Mouse (Mus musculus): ENCODE results near the gene Sdk1. TPM values are rescaled to one million over a fixed set of nuclear protein-coding genes. Genes with fewer than 3 reads are reported as not detected.

The Sdk1 gene
- polyA plus RNA-seq, 1 experiment from 2014 or later: 1.9 TPM

- H3K9me3 ChIP-seq: no peaks in the 10 kb centered on the region
- no peak overlapping the region for H3K4me3 ChIP-seq
- no peak for ATAC-seq (ENCODE audit: insufficient number of reproducible peaks, insufficient read depth, low FRiP score, low TSS enrichment, low read depth)
- no peaks in the 10 kb centered on the region for H3K36me3 ChIP-seq
- peak overlapping the region; percentile 3; the same call in 1 of the 2 replicates for H3K4me2 ChIP-seq
- H3K4me1 ChIP-seq: peaks cover 16% of the 10 kb centered on the region
- WGBS: 55% methylated on average over 4 of the region's 4 CpGs
- no peaks in the 10 kb centered on the region for H3K27me3 ChIP-seq
- no peak overlapping the region for H3K27ac ChIP-seq
- no peak overlapping the region for H3K9ac ChIP-seq
Observed at GRCm38 (mm10) chr5:141344376-141344775, 103.1 kb downstream of the Sdk1 start.

- ATAC-seq (ENCODE audit: insufficient number of reproducible peaks, insufficient read depth, low FRiP score, low TSS enrichment, low read depth): no peak
- 60% methylated on average over 5 of the region's 5 CpGs for WGBS
Observed at GRCm38 (mm10) chr5:141345476-141345875, 104.2 kb downstream of the Sdk1 start.

GRCm38 (mm10) chr5:141362676-141363075 is 121.4 kb downstream of the Sdk1 start:
- no peaks in the 10 kb centered on the region for H3K27me3 ChIP-seq

More at GRCm38 (mm10) chr5:141345476-141345875, 104.2 kb downstream of the Sdk1 start:
- Histone ChIP-seq H3K4me1 (peaks cover 22% of the 10 kb centered on the region), H3K27me3 (no peaks in the 10 kb centered on the region), H3K9me3 (no peaks in the 10 kb centered on the region), H3K4me3 (no peak overlapping the region), H3K9ac (no peak overlapping the region), H3K36me3 (no peaks in the 10 kb centered on the region), H3K4me2 (no peak overlapping the region), H3K27ac (no peak overlapping the region)

GRCm38 (mm10) chr5:141363956-141364355 is 122.7 kb downstream of the Sdk1 start:
- ATAC-seq (ENCODE audit: insufficient number of reproducible peaks, insufficient read depth, low FRiP score, low TSS enrichment, low read depth): no peak
- Histone ChIP-seq H3K27me3 (no peaks in the 10 kb centered on the region), H3K27ac (no peak overlapping the region), H3K4me3 (no peak overlapping the region), H3K4me1 (peaks cover 5% of the 10 kb centered on the region; the same call in 1 of the 2 replicates), H3K4me2 (no peak overlapping the region), H3K36me3 (no peaks in the 10 kb centered on the region), H3K9me3 (no peaks in the 10 kb centered on the region), H3K9ac (no peak overlapping the region)
- 78% methylated on average over 3 of the region's 3 CpGs for WGBS

More at GRCm38 (mm10) chr5:141362676-141363075, 121.4 kb downstream of the Sdk1 start:
- ATAC-seq (ENCODE audit: insufficient number of reproducible peaks, insufficient read depth, low FRiP score, low TSS enrichment, low read depth): no peak
- Histone ChIP-seq H3K4me2 (no peak overlapping the region), H3K4me3 (no peak overlapping the region), H3K4me1 (no peaks in the 10 kb centered on the region), H3K27ac (no peak overlapping the region), H3K9me3 (no peaks in the 10 kb centered on the region), H3K36me3 (no peaks in the 10 kb centered on the region), H3K9ac (no peak overlapping the region)
- 37% methylated on average over 2 of the region's 2 CpGs for WGBS

- Histone ChIP-seq H3K9me3 (no peaks in the 10 kb centered on the region), H3K4me2 (no peak overlapping the region), H3K27ac (no peak overlapping the region), H3K4me3 (no peak overlapping the region), H3K4me1 (peaks cover 5% of the 10 kb centered on the region; the same call in 1 of the 2 replicates), H3K36me3 (no peaks in the 10 kb centered on the region), H3K9ac (no peak overlapping the region), H3K27me3 (no peaks in the 10 kb centered on the region)
- no peak for ATAC-seq (ENCODE audit: insufficient number of reproducible peaks, insufficient read depth, low FRiP score, low TSS enrichment, low read depth)
- 60% methylated on average over 4 of the region's 4 CpGs for WGBS
Observed at GRCm38 (mm10) chr5:141368567-141368966, 127.3 kb downstream of the Sdk1 start.

GRCm38 (mm10) chr5:141374797-141375196 is 133.5 kb downstream of the Sdk1 start:
- H3K9ac ChIP-seq: no peak overlapping the region
- ATAC-seq (ENCODE audit: insufficient number of reproducible peaks, insufficient read depth, low FRiP score, low TSS enrichment, low read depth): no peak
- H3K9me3 ChIP-seq: no peaks in the 10 kb centered on the region
- H3K27me3 ChIP-seq: no peaks in the 10 kb centered on the region
- H3K4me2 ChIP-seq: no peak overlapping the region
- H3K27ac ChIP-seq: no peak overlapping the region
- H3K4me1 ChIP-seq: peaks cover 4% of the 10 kb centered on the region
- H3K36me3 ChIP-seq: no peaks in the 10 kb centered on the region
- H3K4me3 ChIP-seq: no peak overlapping the region
- WGBS: 66% methylated on average over 2 of the region's 2 CpGs

GRCm38 (mm10) chr5:141379836-141380773 is 138.8 kb downstream of the Sdk1 start:
- Histone ChIP-seq H3K9ac (no peak overlapping the region), H3K4me1 (peaks cover 16% of the 10 kb centered on the region), H3K4me2 (no peak overlapping the region), H3K27ac (peak overlapping the region; percentile 68), H3K27me3 (no peaks in the 10 kb centered on the region), H3K36me3 (no peaks in the 10 kb centered on the region), H3K9me3 (no peaks in the 10 kb centered on the region), H3K4me3 (no peak overlapping the region)
- 35% methylated on average over 9 of the region's 9 CpGs for WGBS
- peak; percentile 81; the same call in 1 of the 2 replicates for ATAC-seq (ENCODE audit: insufficient number of reproducible peaks, insufficient read depth, low FRiP score, low TSS enrichment, low read depth)

GRCm38 (mm10) chr5:141380774-141381156 is 139.5 kb downstream of the Sdk1 start:
- Histone ChIP-seq H3K9me3 (no peaks in the 10 kb centered on the region), H3K9ac (no peak overlapping the region), H3K4me2 (no peak overlapping the region), H3K4me3 (no peak overlapping the region), H3K36me3 (no peaks in the 10 kb centered on the region), H3K4me1 (peaks cover 16% of the 10 kb centered on the region), H3K27ac (peak overlapping the region; percentile 68), H3K27me3 (no peaks in the 10 kb centered on the region)
- no peak for ATAC-seq (ENCODE audit: insufficient number of reproducible peaks, insufficient read depth, low FRiP score, low TSS enrichment, low read depth)
- 71% methylated on average over 3 of the region's 3 CpGs for WGBS

GRCm38 (mm10) chr5:141381581-141381980 is 140.3 kb downstream of the Sdk1 start:
- Histone ChIP-seq H3K27me3 (no peaks in the 10 kb centered on the region), H3K4me2 (no peak overlapping the region), H3K36me3 (no peaks in the 10 kb centered on the region), H3K9me3 (no peaks in the 10 kb centered on the region), H3K27ac (no peak overlapping the region), H3K9ac (no peak overlapping the region), H3K4me3 (no peak overlapping the region), H3K4me1 (peaks cover 16% of the 10 kb centered on the region)
- no peak for ATAC-seq (ENCODE audit: insufficient number of reproducible peaks, insufficient read depth, low FRiP score, low TSS enrichment, low read depth)
- WGBS: 80% methylated on average over 7 of the region's 7 CpGs

GRCm38 (mm10) chr5:141382246-141382835 is 141.1 kb downstream of the Sdk1 start:
- 79% methylated on average over 5 of the region's 5 CpGs for WGBS
- H3K36me3 ChIP-seq: no peaks in the 10 kb centered on the region
- no peaks in the 10 kb centered on the region for H3K27me3 ChIP-seq
- H3K4me1 ChIP-seq: peaks cover 16% of the 10 kb centered on the region
- no peaks in the 10 kb centered on the region for H3K9me3 ChIP-seq
- H3K9ac ChIP-seq: no peak overlapping the region
- H3K4me3 ChIP-seq: no peak overlapping the region
- no peak for ATAC-seq (ENCODE audit: insufficient number of reproducible peaks, insufficient read depth, low FRiP score, low TSS enrichment, low read depth)
- no peak overlapping the region for H3K4me2 ChIP-seq
- H3K27ac ChIP-seq: no peak overlapping the region

- H3K9me3 ChIP-seq: no peaks in the 10 kb centered on the region
- ATAC-seq (ENCODE audit: insufficient number of reproducible peaks, insufficient read depth, low FRiP score, low TSS enrichment, low read depth): no peak
- no peaks in the 10 kb centered on the region for H3K36me3 ChIP-seq
- peaks cover 4% of the 10 kb centered on the region; the same call in 1 of the 2 replicates for H3K4me1 ChIP-seq
- H3K9ac ChIP-seq: no peak overlapping the region
- H3K4me2 ChIP-seq: no peak overlapping the region
- H3K27ac ChIP-seq: no peak overlapping the region
- WGBS: 45% methylated on average over 2 of the region's 2 CpGs
- H3K27me3 ChIP-seq: no peaks in the 10 kb centered on the region
- H3K4me3 ChIP-seq: no peak overlapping the region
Observed at GRCm38 (mm10) chr5:141388451-141388850, 147.2 kb downstream of the Sdk1 start.

GRCm38 (mm10) chr5:141390541-141390940 is 149.3 kb downstream of the Sdk1 start:
- H3K4me3 ChIP-seq: no peak overlapping the region
- no peak overlapping the region for H3K27ac ChIP-seq
- H3K27me3 ChIP-seq: no peaks in the 10 kb centered on the region
- no peaks in the 10 kb centered on the region for H3K36me3 ChIP-seq
- no peak for ATAC-seq (ENCODE audit: insufficient number of reproducible peaks, insufficient read depth, low FRiP score, low TSS enrichment, low read depth)
- no peak overlapping the region for H3K9ac ChIP-seq
- H3K4me1 ChIP-seq: peaks cover 4% of the 10 kb centered on the region; the same call in 1 of the 2 replicates
- no peak overlapping the region for H3K4me2 ChIP-seq
- 71% methylated on average over 4 of the region's 4 CpGs for WGBS
- H3K9me3 ChIP-seq: no peaks in the 10 kb centered on the region

Measured in embryonic facial prominence, embryonic 13.5 days (tissue).